Mouse (Mus musculus): ENCODE data around the gene Tubg1.
"Not testable (repeated sequence)": the region's sequence is repeated elsewhere in the genome, so short reads cannot be mapped to it uniquely, and the experiment has no call there.

Tubg1 gene

GRCm38 (mm10) chr11:101103011-101103410 lies 16.7 kb upstream of the Tubg1 start:
- DNase-seq, result no peak

GRCm38 (mm10) chr11:101109351-101109750 lies 10.4 kb upstream of the Tubg1 start:
- DNase-seq, result no peak

GRCm38 (mm10) chr11:101110708-101111107 lies 9.0 kb upstream of the Tubg1 start:
- no peak for DNase-seq

GRCm38 (mm10) chr11:101111178-101111577 lies 8.6 kb upstream of the Tubg1 start:
- DNase-seq, result no peak

- DNase-seq, result no peak
These were observed 7.6 kb upstream of the Tubg1 start for GRCm38 (mm10) chr11:101112186-101112585.

GRCm38 (mm10) chr11:101115564-101115963 lies 4.2 kb upstream of the Tubg1 start:
- DNase-seq, result no peak

GRCm38 (mm10) chr11:101118105-101118504 lies 1.6 kb upstream of the Tubg1 start:
- DNase-seq, result no peak

- no peak for DNase-seq
These were observed 492 bp upstream of the Tubg1 start for GRCm38 (mm10) chr11:101119131-101119760.

- DNase-seq, result no peak
These were observed 929 bp downstream of the Tubg1 start for GRCm38 (mm10) chr11:101120545-101121188.

GRCm38 (mm10) chr11:101124494-101124893 lies 4.8 kb downstream of the Tubg1 start:
- not testable (repeated sequence) for DNase-seq

GRCm38 (mm10) chr11:101125008-101125407 lies 5.3 kb downstream of the Tubg1 start:
- DNase-seq, result not testable (repeated sequence)

- DNase-seq, result peak in 1 of 2 experiments; percentile 37
These were observed 7.3 kb downstream of the Tubg1 start for GRCm38 (mm10) chr11:101127075-101127474.

- no peak for DNase-seq
These were observed 9.3 kb downstream of the Tubg1 start for GRCm38 (mm10) chr11:101128996-101129577.

- peak in 1 of 2 experiments; percentile 53 for DNase-seq
These were observed 10.5 kb downstream of the Tubg1 start for GRCm38 (mm10) chr11:101130056-101130756.

GRCm38 (mm10) chr11:101131187-101131586 lies 11.4 kb downstream of the Tubg1 start:
- DNase-seq, result no peak

- DNase-seq, result peak; percentile 49 to 53
These were observed 12.0 kb downstream of the Tubg1 start for GRCm38 (mm10) chr11:101131701-101132100.

GRCm38 (mm10) chr11:101133037-101133436 lies 13.3 kb downstream of the Tubg1 start:
- DNase-seq, result peak; percentile 35 to 45

- DNase-seq, result peak in 1 of 2 experiments; percentile 18
These were observed 14.6 kb downstream of the Tubg1 start for GRCm38 (mm10) chr11:101134217-101134865.

GRCm38 (mm10) chr11:101137000-101137399 lies 17.3 kb downstream of the Tubg1 start:
- DNase-seq, result no peak

GRCm38 (mm10) chr11:101138536-101139181 lies 18.9 kb downstream of the Tubg1 start:
- peak; percentile 68 to 81 for DNase-seq

- DNase-seq, result peak; percentile 42 to 47
These were observed 20.6 kb downstream of the Tubg1 start for GRCm38 (mm10) chr11:101140164-101140819.

GRCm38 (mm10) chr11:101141088-101141487 lies 21.4 kb downstream of the Tubg1 start:
- no peak for DNase-seq

Data from kidney, postnatal 25 days (tissue).